Mouse (Mus musculus) kidney, embryonic 16.5 days (tissue): Measurements from ENCODE around the gene Aoah. TPM values are rescaled to one million over a fixed set of nuclear protein-coding genes. Genes with fewer than 3 reads are reported as not detected.

Experiments used
- ATAC-seq: fragments of 200-750 bp; cut with Nextera tagmentation; 2 replicates; pipeline ENCODE4 v1.8.0; 2017; ENCODE audit warnings: moderate TSS enrichment; ENCODE audit not compliant: low FRiP score, low TSS enrichment
- H3K27ac ChIP-seq: fragments of 300-500 bp; sonication (generic); 2 replicates; pipeline ENCODE4 v1.5.1; 2014; ENCODE audit warnings: low read length
- H3K27me3 ChIP-seq: fragments of 300-500 bp; sonication (generic); 2 replicates; pipeline ENCODE4 v1.6.1; 2014; ENCODE audit warnings: low read length, control low read depth, mixed read lengths; ENCODE audit not compliant: insufficient read depth
- H3K36me3 ChIP-seq: fragments of 300-500 bp; sonication (generic); 2 replicates; pipeline ENCODE4 v1.6.1; 2014; ENCODE audit warnings: low read length, control low read depth, mixed read lengths; ENCODE audit not compliant: insufficient read depth
- H3K4me1 ChIP-seq: fragments of 300-500 bp; sonication (generic); 2 replicates; pipeline ENCODE4 v1.6.1; 2014; ENCODE audit warnings: low read length, control low read depth, mixed read lengths; ENCODE audit not compliant: insufficient read depth
- H3K4me2 ChIP-seq: fragments of 300-500 bp; sonication (generic); replicated peaks from 2 replicates; pipeline ENCODE4 v1.6.1; 2014; ENCODE audit warnings: low read depth, low read length
- H3K4me3 ChIP-seq: fragments of 300-500 bp; sonication (generic); 2 replicates; pipeline ENCODE4 v1.5.1; 2014; ENCODE audit warnings: mild to moderate bottlenecking, low read length
- H3K9ac ChIP-seq: fragments of 300-500 bp; sonication (generic); replicated peaks from 2 replicates; pipeline ENCODE4 v1.6.1; 2014; ENCODE audit warnings: low read length
- H3K9me3 ChIP-seq: fragments of 300-500 bp; sonication (generic); 2 replicates; pipeline ENCODE4 v1.6.1; 2016; ENCODE audit warnings: low read length, control low read depth
- WGBS: fragments of 180-500 bp; shearing (Covaris S2); extraction: QIAGEN DNeasy Blood & Tissue Kit; methylation state at CpG from one replicate; pipeline ENCODE4 v1.1.7; 2014; 5-methylcytosine and 5-hydroxymethylcytosine counted together
- polyA plus RNA-seq: library from polyadenylated mRNA; unstranded; fragments of >200 nt; fragmentation: Nextera tagmentation; extraction: Ambion mirVana; gene quantifications from 2 replicates; pipeline ENCODE4 v1.2.1, GENCODE M21; 2015

Gene Aoah
- 2.3 and 3.0 TPM in 2 replicates for polyA plus RNA-seq

- no peaks in the 10 kb centered on the region for H3K9me3 ChIP-seq
- no peak within 1 kb of the TSS for H3K27ac ChIP-seq
- H3K4me1 ChIP-seq: no peaks in the 10 kb centered on the region
- H3K36me3 ChIP-seq: no peaks in the 10 kb centered on the region
- no peak; the same call in 1 of the 2 replicates for ATAC-seq
- no peak within 1 kb of the TSS for H3K4me3 ChIP-seq
- 63% methylated on average over 4 of the region's 4 CpGs for WGBS
- H3K4me2 ChIP-seq: no peak within 1 kb of the TSS
- H3K9ac ChIP-seq: no peak within 1 kb of the TSS
- no peaks in the 10 kb centered on the region for H3K27me3 ChIP-seq
Measured at GRCm38 (mm10) chr13:20793901-20794300, at the start of gene Aoah. TSS of gene Aoah (plus strand) at chr13:20794113.

GRCm38 (mm10) chr13:20754843-20755242, 39.1 kb upstream of the Aoah start:
- Histone ChIP-seq H3K9ac (no peak overlapping the region), H3K4me2 (no peak overlapping the region), H3K9me3 (no peaks in the 10 kb centered on the region), H3K36me3 (no peaks in the 10 kb centered on the region), H3K4me1 (no peaks in the 10 kb centered on the region), H3K27ac (no peak overlapping the region), H3K4me3 (no peak overlapping the region), H3K27me3 (no peaks in the 10 kb centered on the region)
- WGBS: 68% methylated on average over 1 of the region's 1 CpGs
- ATAC-seq: no peak

GRCm38 (mm10) chr13:20783648-20784047, 10.3 kb upstream of the Aoah start:
- no peaks in the 10 kb centered on the region for H3K9me3 ChIP-seq

GRCm38 (mm10) chr13:20784060-20784459, 9.9 kb upstream of the Aoah start:
- H3K4me2 ChIP-seq: no peak overlapping the region
- no peaks in the 10 kb centered on the region for H3K27me3 ChIP-seq
- H3K27ac ChIP-seq: no peak overlapping the region
- WGBS: 85% methylated on average over 6 of the region's 6 CpGs
- ATAC-seq: no peak
- H3K9ac ChIP-seq: no peak overlapping the region
- no peaks in the 10 kb centered on the region for H3K9me3 ChIP-seq
- no peaks in the 10 kb centered on the region for H3K36me3 ChIP-seq
- H3K4me3 ChIP-seq: no peak overlapping the region
- H3K4me1 ChIP-seq: 0 out of 2 replicates have a peak, but pooled peaks cover 3% of the 10 kb centered on the region

More at GRCm38 (mm10) chr13:20783648-20784047, 10.3 kb upstream of the Aoah start:
- Histone ChIP-seq H3K27ac (no peak overlapping the region), H3K4me3 (no peak overlapping the region), H3K27me3 (no peaks in the 10 kb centered on the region), H3K4me1 (0 out of 2 replicates have a peak, but pooled peaks cover 3% of the 10 kb centered on the region), H3K36me3 (no peaks in the 10 kb centered on the region), H3K4me2 (no peak overlapping the region), H3K9ac (no peak overlapping the region)
- 73% methylated on average over 5 of the region's 5 CpGs for WGBS
- no peak for ATAC-seq

- no peak overlapping the region for H3K9ac ChIP-seq
- H3K4me3 ChIP-seq: no peak overlapping the region
- no peak overlapping the region for H3K4me2 ChIP-seq
- no peaks in the 10 kb centered on the region for H3K36me3 ChIP-seq
- 91% methylated on average over 7 of the region's 7 CpGs for WGBS
- H3K27ac ChIP-seq: no peak overlapping the region
- no peaks in the 10 kb centered on the region for H3K27me3 ChIP-seq
- H3K9me3 ChIP-seq: no peaks in the 10 kb centered on the region
- H3K4me1 ChIP-seq: 0 out of 2 replicates have a peak, but pooled peaks cover 3% of the 10 kb centered on the region
- ATAC-seq: no peak
Measured at GRCm38 (mm10) chr13:20785960-20786359, 8.0 kb upstream of the Aoah start.

- Histone ChIP-seq H3K9me3 (no peaks in the 10 kb centered on the region), H3K36me3 (no peaks in the 10 kb centered on the region), H3K4me2 (no peak overlapping the region), H3K27ac (no peak overlapping the region), H3K27me3 (no peaks in the 10 kb centered on the region), H3K4me1 (0 out of 2 replicates have a peak, but pooled peaks cover 3% of the 10 kb centered on the region), H3K9ac (no peak overlapping the region), H3K4me3 (no peak overlapping the region)
- WGBS: 75% methylated on average over 1 of the region's 1 CpGs
- peak; percentile 81 for ATAC-seq
Measured at GRCm38 (mm10) chr13:20786825-20787245, 7.1 kb upstream of the Aoah start.

- Histone ChIP-seq H3K4me1 (0 out of 2 replicates have a peak, but pooled peaks cover 3% of the 10 kb centered on the region), H3K4me3 (no peak overlapping the region), H3K36me3 (no peaks in the 10 kb centered on the region), H3K27me3 (no peaks in the 10 kb centered on the region), H3K9me3 (no peaks in the 10 kb centered on the region), H3K9ac (no peak overlapping the region), H3K27ac (no peak overlapping the region), H3K4me2 (no peak overlapping the region)
- 69% methylated on average over 4 of the region's 4 CpGs for WGBS
- no peak for ATAC-seq
Measured at GRCm38 (mm10) chr13:20787952-20788351, 6.0 kb upstream of the Aoah start.

- WGBS: 82% methylated on average over 3 of the region's 3 CpGs
- ATAC-seq: no peak
- H3K4me1 ChIP-seq: 0 out of 2 replicates have a peak, but pooled peaks cover 4% of the 10 kb centered on the region
- H3K9me3 ChIP-seq: no peaks in the 10 kb centered on the region
- H3K36me3 ChIP-seq: no peaks in the 10 kb centered on the region
- no peak overlapping the region for H3K4me3 ChIP-seq
- H3K4me2 ChIP-seq: no peak overlapping the region
- H3K27ac ChIP-seq: no peak overlapping the region
- no peak overlapping the region for H3K9ac ChIP-seq
- H3K27me3 ChIP-seq: no peaks in the 10 kb centered on the region
Measured at GRCm38 (mm10) chr13:20796651-20797050, 2.7 kb downstream of the Aoah start.

- Histone ChIP-seq H3K9me3 (no peaks in the 10 kb centered on the region), H3K27ac (no peak overlapping the region), H3K4me2 (no peak overlapping the region), H3K4me1 (0 out of 2 replicates have a peak, but pooled peaks cover 4% of the 10 kb centered on the region), H3K9ac (no peak overlapping the region), H3K36me3 (no peaks in the 10 kb centered on the region), H3K27me3 (no peaks in the 10 kb centered on the region), H3K4me3 (no peak overlapping the region)
- WGBS: 65% methylated on average over 2 of the region's 2 CpGs
- no peak for ATAC-seq
Measured at GRCm38 (mm10) chr13:20798536-20798935, 4.6 kb downstream of the Aoah start.

- H3K4me1 ChIP-seq: 0 out of 2 replicates have a peak, but pooled peaks cover 4% of the 10 kb centered on the region
- no peak overlapping the region for H3K4me3 ChIP-seq
- no peaks in the 10 kb centered on the region for H3K9me3 ChIP-seq
- WGBS: 52% methylated on average over 2 of the region's 3 CpGs
- ATAC-seq: no peak
- H3K36me3 ChIP-seq: no peaks in the 10 kb centered on the region
- no peak overlapping the region for H3K27ac ChIP-seq
- no peak overlapping the region for H3K9ac ChIP-seq
- H3K4me2 ChIP-seq: no peak overlapping the region
- H3K27me3 ChIP-seq: no peaks in the 10 kb centered on the region
Measured at GRCm38 (mm10) chr13:20799772-20800171, 5.9 kb downstream of the Aoah start.
